Mouse (Mus musculus): ENCODE data around the gene Atoh7.

Atoh7 gene

GRCm38 (mm10) chr10:63098191-63098590 is 1.3 kb upstream of the Atoh7 start:
- no peak for DNase-seq (ENCODE audit: low read depth, low spot score)

GRCm38 (mm10) chr10:63099941-63100562 is 601 bp downstream of the Atoh7 start:
- DNase-seq (ENCODE audit: low read depth, low spot score), result peak; percentile 95

GRCm38 (mm10) chr10:63100657-63101056 is 1.2 kb downstream of the Atoh7 start:
- DNase-seq (ENCODE audit: low read depth, low spot score), result peak; percentile 37

- DNase-seq (ENCODE audit: low read depth, low spot score), result peak; percentile 70
Observed at GRCm38 (mm10) chr10:63113027-63113604, 13.7 kb downstream of the Atoh7 start.

- DNase-seq (ENCODE audit: low read depth, low spot score), result no peak
Observed at GRCm38 (mm10) chr10:63113716-63114360, 14.4 kb downstream of the Atoh7 start.

GRCm38 (mm10) chr10:63115881-63116280 is 16.4 kb downstream of the Atoh7 start:
- no peak for DNase-seq (ENCODE audit: low read depth, low spot score)

- DNase-seq (ENCODE audit: low read depth, low spot score), result no peak
Observed at GRCm38 (mm10) chr10:63116376-63116775, 16.9 kb downstream of the Atoh7 start.

- no peak for DNase-seq (ENCODE audit: low read depth, low spot score)
Observed at GRCm38 (mm10) chr10:63117583-63117982, 18.1 kb downstream of the Atoh7 start.

- no peak for DNase-seq (ENCODE audit: low read depth, low spot score)
Observed at GRCm38 (mm10) chr10:63119916-63120315, 20.5 kb downstream of the Atoh7 start.

GRCm38 (mm10) chr10:63121961-63122360 is 22.5 kb downstream of the Atoh7 start:
- no peak for DNase-seq (ENCODE audit: low read depth, low spot score)

GRCm38 (mm10) chr10:63122516-63122915 is 23.1 kb downstream of the Atoh7 start:
- peak; percentile 66 for DNase-seq (ENCODE audit: low read depth, low spot score)

GRCm38 (mm10) chr10:63123141-63123540 is 23.7 kb downstream of the Atoh7 start:
- no peak for DNase-seq (ENCODE audit: low read depth, low spot score)

GRCm38 (mm10) chr10:63124016-63124415 is 24.6 kb downstream of the Atoh7 start:
- no peak for DNase-seq (ENCODE audit: low read depth, low spot score)

- DNase-seq (ENCODE audit: low read depth, low spot score), result peak; percentile 50
Observed at GRCm38 (mm10) chr10:63125343-63125742, 25.9 kb downstream of the Atoh7 start.

- DNase-seq (ENCODE audit: low read depth, low spot score), result no peak
Observed at GRCm38 (mm10) chr10:63126116-63126515, 26.7 kb downstream of the Atoh7 start.

- DNase-seq (ENCODE audit: low read depth, low spot score), result no peak
Observed at GRCm38 (mm10) chr10:63127156-63127555, 27.7 kb downstream of the Atoh7 start.

- DNase-seq (ENCODE audit: low read depth, low spot score), result peak; percentile 94
Observed at GRCm38 (mm10) chr10:63128256-63128655, 28.8 kb downstream of the Atoh7 start.

- no peak for DNase-seq (ENCODE audit: low read depth, low spot score)
Observed at GRCm38 (mm10) chr10:63130500-63130899, 31.0 kb downstream of the Atoh7 start.

GRCm38 (mm10) chr10:63132356-63132755 is 32.9 kb downstream of the Atoh7 start:
- DNase-seq (ENCODE audit: low read depth, low spot score), result no peak

GRCm38 (mm10) chr10:63133326-63133725 is 33.9 kb downstream of the Atoh7 start:
- no peak for DNase-seq (ENCODE audit: low read depth, low spot score)

- DNase-seq (ENCODE audit: low read depth, low spot score), result peak; percentile 40
Observed at GRCm38 (mm10) chr10:63135680-63136079, 36.2 kb downstream of the Atoh7 start.

GRCm38 (mm10) chr10:63136436-63136835 is 37.0 kb downstream of the Atoh7 start:
- no peak for DNase-seq (ENCODE audit: low read depth, low spot score)

GRCm38 (mm10) chr10:63142660-63143059 is 43.2 kb downstream of the Atoh7 start:
- DNase-seq (ENCODE audit: low read depth, low spot score), result no peak
